Mouse (Mus musculus): ENCODE results near the gene Zyx. TPM values are rescaled to one million over a fixed set of nuclear protein-coding genes. Genes with fewer than 3 reads are reported as not detected.

Gene Zyx
- polyA plus RNA-seq, 1 experiment from 2014 or later: 60.5 TPM

- no peak overlapping the region for H3K4me3 ChIP-seq (ENCODE audit: low read depth, low read length)
- 70% methylated on average over 5 of the region's 5 CpGs for WGBS
- peak; percentile 54 for DNase-seq (ENCODE audit: low spot score)
- peak overlapping the region; percentile 40; the same call in 1 of the 2 replicates for H3K27ac ChIP-seq (replicated peaks)
- peaks cover 7% of the 10 kb centered on the region for H3K4me1 ChIP-seq (replicated peaks; ENCODE audit: control insufficient read depth, insufficient read depth)
- H3K9ac ChIP-seq (ENCODE audit: low read length): no peak overlapping the region
- peaks cover 41% of the 10 kb centered on the region for H3K36me3 ChIP-seq (ENCODE audit: control insufficient read depth, insufficient read depth, low read length)
- TF ChIP-seq EP300 (optimal IDR thresholded peaks at IDR 0.05) (no peak), CTCF (IDR thresholded peaks at IDR 0.05; ENCODE audit: low read depth) (no peak)
- H3K9me3 ChIP-seq (ENCODE audit: control insufficient read depth, low read length): no peaks in the 10 kb centered on the region
- H3K27me3 ChIP-seq (ENCODE audit: control insufficient read depth, insufficient read depth, low read length): no peaks in the 10 kb centered on the region
- no peak overlapping the region for H3K4me2 ChIP-seq (replicated peaks; ENCODE audit: low read depth)
- ATAC-seq (ENCODE audit: low FRiP score, low TSS enrichment): peak; percentile 85
These were observed 7.5 kb downstream of the Zyx start for GRCm38 (mm10) chr6:42356913-42357312.

DNA sequence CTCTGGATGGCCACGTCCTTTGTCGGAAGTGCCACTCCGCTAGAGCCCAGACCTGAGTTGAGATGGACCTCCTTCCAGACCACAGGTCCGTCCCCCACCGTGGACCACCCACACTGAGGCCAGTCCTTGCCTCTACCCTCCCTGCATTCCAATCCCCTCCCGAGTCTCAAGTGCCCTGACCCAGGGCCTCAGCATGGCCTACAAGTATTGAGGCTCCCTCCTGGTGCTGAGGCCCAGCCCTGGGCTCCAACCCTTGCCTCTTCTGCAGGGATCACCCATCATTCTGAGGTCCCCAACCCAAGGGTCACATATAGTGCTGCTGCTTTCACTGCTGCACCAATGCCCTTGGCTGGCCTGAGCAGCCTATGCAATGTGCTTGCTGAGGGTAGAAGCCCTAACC, 8.5 kb downstream of the Zyx start:
- 64% methylated on average over 6 of the region's 6 CpGs for WGBS
- Histone ChIP-seq H3K4me1 (replicated peaks; ENCODE audit: control insufficient read depth, insufficient read depth) (peaks cover 2% of the 10 kb centered on the region), H3K9ac (ENCODE audit: low read length) (no peak overlapping the region), H3K4me2 (replicated peaks; ENCODE audit: low read depth) (no peak overlapping the region), H3K9me3 (ENCODE audit: control insufficient read depth, low read length) (no peaks in the 10 kb centered on the region), H3K36me3 (ENCODE audit: control insufficient read depth, insufficient read depth, low read length) (peaks cover 41% of the 10 kb centered on the region), H3K4me3 (ENCODE audit: low read depth, low read length) (no peak overlapping the region), H3K27me3 (ENCODE audit: control insufficient read depth, insufficient read depth, low read length) (no peaks in the 10 kb centered on the region), H3K27ac (replicated peaks) (no peak overlapping the region)
- no peak for TF ChIP-seq EP300 (optimal IDR thresholded peaks at IDR 0.05)
- no peak for TF ChIP-seq CTCF (IDR thresholded peaks at IDR 0.05; ENCODE audit: low read depth)
- DNase-seq (ENCODE audit: low spot score) (no peak), ATAC-seq (ENCODE audit: low FRiP score, low TSS enrichment) (no peak)

DNA sequence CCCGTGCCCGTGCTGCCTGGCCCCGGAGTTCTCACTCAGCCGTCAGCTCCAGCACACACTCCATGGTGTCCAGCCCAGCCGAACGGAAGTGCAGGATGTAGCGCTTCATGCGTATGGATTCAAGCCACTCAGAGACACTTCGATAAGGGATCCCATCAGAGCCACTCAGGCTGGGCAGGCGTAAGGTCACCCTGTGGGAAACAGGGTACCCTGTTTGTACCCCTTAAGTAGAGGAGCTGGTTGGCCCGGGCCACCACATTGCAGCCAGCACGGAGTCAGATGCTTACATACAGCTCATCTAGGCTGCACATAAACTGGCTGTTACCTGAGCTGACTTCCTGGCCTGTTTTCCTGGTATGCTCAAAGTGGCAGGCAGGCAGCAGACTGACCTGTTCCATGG, 9.5 kb downstream of the Zyx start:
- peaks cover 39% of the 10 kb centered on the region for H3K36me3 ChIP-seq (ENCODE audit: control insufficient read depth, insufficient read depth, low read length)
- no peak overlapping the region for H3K4me2 ChIP-seq (replicated peaks; ENCODE audit: low read depth)
- DNase-seq (ENCODE audit: low spot score) (no peak), ATAC-seq (ENCODE audit: low FRiP score, low TSS enrichment) (no peak)
- no peaks in the 10 kb centered on the region for H3K9me3 ChIP-seq (ENCODE audit: control insufficient read depth, low read length)
- H3K27me3 ChIP-seq (ENCODE audit: control insufficient read depth, insufficient read depth, low read length): no peaks in the 10 kb centered on the region
- H3K4me1 ChIP-seq (replicated peaks; ENCODE audit: control insufficient read depth, insufficient read depth): no peaks in the 10 kb centered on the region; the same call in 1 of the 2 replicates
- 87% methylated on average over 12 of the region's 12 CpGs for WGBS
- no peak for TF ChIP-seq EP300 (optimal IDR thresholded peaks at IDR 0.05)
- TF ChIP-seq CTCF (IDR thresholded peaks at IDR 0.05; ENCODE audit: low read depth): no peak
- no peak overlapping the region for H3K4me3 ChIP-seq (ENCODE audit: low read depth, low read length)
- H3K9ac ChIP-seq (ENCODE audit: low read length): no peak overlapping the region
- H3K27ac ChIP-seq (replicated peaks): 0 out of 2 replicates have a peak overlapping the region, but pooled peaks have one; percentile 13

- no peak for DNase-seq (ENCODE audit: low spot score)
- Histone ChIP-seq H3K27me3 (ENCODE audit: control insufficient read depth, insufficient read depth, low read length) (no peaks in the 10 kb centered on the region), H3K4me2 (replicated peaks; ENCODE audit: low read depth) (no peak overlapping the region), H3K4me1 (replicated peaks; ENCODE audit: control insufficient read depth, insufficient read depth) (no peaks in the 10 kb centered on the region; the same call in 1 of the 2 replicates), H3K36me3 (ENCODE audit: control insufficient read depth, insufficient read depth, low read length) (peaks cover 39% of the 10 kb centered on the region), H3K4me3 (ENCODE audit: low read depth, low read length) (no peak overlapping the region), H3K9me3 (ENCODE audit: control insufficient read depth, low read length) (no peaks in the 10 kb centered on the region), H3K9ac (ENCODE audit: low read length) (no peak overlapping the region), H3K27ac (replicated peaks) (peak overlapping the region; percentile 31; the same call in 1 of the 2 replicates)
- WGBS: 53% methylated on average over 9 of the region's 9 CpGs
- no peak for TF ChIP-seq CTCF (IDR thresholded peaks at IDR 0.05; ENCODE audit: low read depth)
- TF ChIP-seq EP300 (optimal IDR thresholded peaks at IDR 0.05): no peak
- ATAC-seq (ENCODE audit: low FRiP score, low TSS enrichment): no peak
These were observed 10.1 kb downstream of the Zyx start for GRCm38 (mm10) chr6:42359364-42360147.

DNA sequence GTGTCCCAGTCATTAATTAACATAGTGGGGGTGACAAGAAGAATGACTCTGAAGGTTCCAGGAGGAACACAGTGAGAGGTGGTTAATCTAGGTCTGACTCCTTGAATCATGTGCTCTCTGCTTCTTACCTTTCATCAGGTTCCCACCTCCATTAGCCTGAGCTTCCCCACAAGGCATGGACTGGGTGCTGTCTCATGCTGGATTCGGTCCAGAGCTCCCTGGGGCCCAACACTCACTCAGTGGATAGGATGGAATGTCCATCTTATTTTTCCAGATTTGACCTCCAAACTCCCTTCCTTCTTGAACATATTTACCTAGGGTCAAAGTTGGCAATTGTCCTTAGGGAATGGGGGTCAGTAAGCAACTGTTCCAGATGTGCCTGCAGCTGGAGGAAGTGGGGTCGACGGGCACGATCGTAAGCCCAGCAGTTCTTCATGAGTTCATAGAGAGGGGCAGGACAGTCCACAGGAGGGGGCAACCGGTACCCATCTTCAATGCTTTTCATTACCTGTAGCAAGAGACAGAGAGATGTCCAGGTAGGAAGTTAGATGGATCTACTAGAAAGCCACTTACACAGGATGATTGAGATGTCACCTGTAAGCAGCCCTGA, 10.9 kb downstream of the Zyx start:
- Histone ChIP-seq H3K27ac (replicated peaks) (no peak overlapping the region; the same call in 1 of the 2 replicates), H3K9me3 (ENCODE audit: control insufficient read depth, low read length) (no peaks in the 10 kb centered on the region), H3K27me3 (ENCODE audit: control insufficient read depth, insufficient read depth, low read length) (no peaks in the 10 kb centered on the region), H3K4me1 (replicated peaks; ENCODE audit: control insufficient read depth, insufficient read depth) (no peaks in the 10 kb centered on the region; the same call in 1 of the 2 replicates), H3K4me3 (ENCODE audit: low read depth, low read length) (no peak overlapping the region), H3K36me3 (ENCODE audit: control insufficient read depth, insufficient read depth, low read length) (peaks cover 39% of the 10 kb centered on the region), H3K9ac (ENCODE audit: low read length) (no peak overlapping the region), H3K4me2 (replicated peaks; ENCODE audit: low read depth) (no peak overlapping the region)
- DNase-seq (ENCODE audit: low spot score) (no peak), ATAC-seq (ENCODE audit: low FRiP score, low TSS enrichment) (no peak)
- 83% methylated on average over 6 of the region's 6 CpGs for WGBS
- TF ChIP-seq EP300 (optimal IDR thresholded peaks at IDR 0.05) (no peak), CTCF (IDR thresholded peaks at IDR 0.05; ENCODE audit: low read depth) (no peak)
